Mouse (Mus musculus) spleen, adult 2 months (tissue): ENCODE data around the gene Brd4. TPM values are rescaled to one million over a fixed set of nuclear protein-coding genes. Genes with fewer than 3 reads are reported as not detected.

Experiments used
- DNase-seq, 2 experiments: peaks; one replicate each; pipeline versions ENCODE4 v3.0.0 to v3.0.0-alpha.2; 2012 to 2021; ENCODE audit warnings: low spot score in 2 of 2, low read depth in 1 of 2
- H3K27ac ChIP-seq: fragments of 200-500 bp; 2 replicates; pipeline ENCODE4 v1.5.1; 2012; ENCODE audit warnings: low read length, inconsistent platforms; ENCODE audit not compliant: insufficient read depth
- H3K27me3 ChIP-seq: fragments of 200-500 bp; 2 replicates; pipeline ENCODE4 v1.6.1; 2012; ENCODE audit warnings: mild to moderate bottlenecking, moderate library complexity, low read length, inconsistent platforms; ENCODE audit not compliant: control insufficient read depth, insufficient read depth
- H3K36me3 ChIP-seq: fragments of 200-500 bp; 2 replicates; pipeline ENCODE4 v1.6.1; 2012; ENCODE audit warnings: mild to moderate bottlenecking, low read length, inconsistent platforms; ENCODE audit not compliant: control insufficient read depth, insufficient read depth
- H3K4me1 ChIP-seq: fragments of 200-500 bp; 2 replicates; pipeline ENCODE4 v1.6.1; 2011; ENCODE audit warnings: inconsistent platforms; ENCODE audit not compliant: control insufficient read depth, insufficient read depth, insufficient read length
- H3K4me3 ChIP-seq: fragments of 200-500 bp; 2 replicates; pipeline ENCODE4 v1.5.1; 2011; ENCODE audit warnings: mild to moderate bottlenecking, inconsistent platforms; ENCODE audit not compliant: insufficient read depth, insufficient read length; ENCODE audit errors: extremely low read depth
- CTCF ChIP-seq: fragments of 200-500 bp; IDR thresholded peaks from 2 replicates; pipeline ENCODE4 v1.5.1; 2011; ENCODE audit warnings: mild to moderate bottlenecking, inconsistent platforms; ENCODE audit not compliant: insufficient read depth, insufficient read length, insufficient replicate concordance; ENCODE audit errors: extremely low read depth
- POLR2A ChIP-seq: fragments of 200-500 bp; IDR thresholded peaks from 2 replicates; pipeline ENCODE4 v1.6.1; 2011; ENCODE audit warnings: low read depth, low read length, inconsistent platforms
- WGBS: fragments of 180-500 bp; shearing (Covaris S2); methylation state at CpG from one replicate; pipeline ENCODE4 v1.1.7; 2018; 5-methylcytosine and 5-hydroxymethylcytosine counted together
- polyA plus RNA-seq: library from polyadenylated mRNA; depleted of rRNA; stranded (reverse); fragments of >200 nt; gene quantifications from 2 replicates; pipeline ENCODE4 v1.2.3, GENCODE M21; 2012; rRNA removed

Gene Brd4
- polyA plus RNA-seq, 1 experiment = 63.8 TPM

DNA sequence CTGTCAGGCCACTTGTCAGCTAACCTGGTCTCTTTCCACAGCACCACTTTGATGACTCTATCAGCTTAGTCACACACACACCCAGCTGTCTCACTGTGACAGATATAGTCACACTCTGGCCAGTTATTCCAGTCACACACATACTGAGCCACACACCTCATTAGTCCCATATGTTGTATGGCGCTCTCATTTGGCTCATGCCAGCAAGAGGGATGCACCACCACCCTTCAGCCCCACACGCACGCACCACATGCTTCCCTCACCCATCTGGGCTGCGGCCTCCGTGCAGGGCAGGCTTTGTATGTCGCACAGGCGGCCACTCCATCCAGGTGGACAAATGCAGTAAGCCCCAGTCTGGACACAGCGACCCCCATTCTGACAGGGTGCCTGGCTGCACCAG is 137.8 kb downstream of the Brd4 start:
- TF ChIP-seq CTCF (no peak), POLR2A (no peak)
- H3K4me3 ChIP-seq = no peak overlapping the region
- no peaks in the 10 kb centered on the region for H3K27me3 ChIP-seq
- DNase-seq = no peak
- 96% methylated on average over 8 of the region's 8 CpGs for WGBS
- no peak overlapping the region for H3K27ac ChIP-seq
- H3K4me1 ChIP-seq = peaks cover 4% of the 10 kb centered on the region; the same call in 1 of the 2 replicates
- no peaks in the 10 kb centered on the region for H3K36me3 ChIP-seq

Other genes with a start within 250 kb of the Brd4 start
- 9.1 and 9.4 TPM in 2 replicates for gene Rrp1b, start 248.6 kb downstream of the Brd4 start, polyA plus RNA-seq
- 0.15 TPM in 1 of 2 replicates, not detected in the other for gene Hsf2bp, start 248.4 kb downstream of the Brd4 start, polyA plus RNA-seq
- gene Notch3, start 117.9 kb downstream of the Brd4 start, polyA plus RNA-seq = 23.5 and 24.5 TPM in 2 replicates
- gene Ephx3, start 95.2 kb downstream of the Brd4 start, polyA plus RNA-seq = 1.1 and 1.5 TPM in 2 replicates
- gene Akap8, start 36.5 kb upstream of the Brd4 start, polyA plus RNA-seq = 105 and 115 TPM in 2 replicates
- 136 and 169 TPM in 2 replicates for gene Akap8l, start 65.9 kb upstream of the Brd4 start, polyA plus RNA-seq
- gene Wiz, start 104.7 kb upstream of the Brd4 start, polyA plus RNA-seq = 22.4 and 29.4 TPM in 2 replicates
- gene Rasal3, start 118.9 kb upstream of the Brd4 start, polyA plus RNA-seq = 157 and 183 TPM in 2 replicates
- gene Pglyrp2, start 139.4 kb upstream of the Brd4 start, polyA plus RNA-seq = 43.0 and 52.7 TPM in 2 replicates
- gene Cyp4f39, start 168.0 kb upstream of the Brd4 start, polyA plus RNA-seq = 0.07 and 0.39 TPM in 2 replicates
- 1.9 and 2.4 TPM in 2 replicates for gene Cyp4f17, start 221.3 kb upstream of the Brd4 start, polyA plus RNA-seq